Mouse (Mus musculus) neural tube, embryonic 10.5 days (tissue): ENCODE measurements around the gene Rps15.
A peak's percentile ranks its signal among the peaks of the same experiment; 100 is the strongest.
"Not testable (repeated sequence)": the region's sequence is repeated elsewhere in the genome, so short reads cannot be mapped to it uniquely, and the experiment has no call there.

Source experiments
- DNase-seq: peaks from one replicate; pipeline ENCODE4 v3.0.0-alpha.2; 2017; ENCODE audit warnings: low spot score; ENCODE audit errors: extremely low spot score

Rps15 gene

DNA sequence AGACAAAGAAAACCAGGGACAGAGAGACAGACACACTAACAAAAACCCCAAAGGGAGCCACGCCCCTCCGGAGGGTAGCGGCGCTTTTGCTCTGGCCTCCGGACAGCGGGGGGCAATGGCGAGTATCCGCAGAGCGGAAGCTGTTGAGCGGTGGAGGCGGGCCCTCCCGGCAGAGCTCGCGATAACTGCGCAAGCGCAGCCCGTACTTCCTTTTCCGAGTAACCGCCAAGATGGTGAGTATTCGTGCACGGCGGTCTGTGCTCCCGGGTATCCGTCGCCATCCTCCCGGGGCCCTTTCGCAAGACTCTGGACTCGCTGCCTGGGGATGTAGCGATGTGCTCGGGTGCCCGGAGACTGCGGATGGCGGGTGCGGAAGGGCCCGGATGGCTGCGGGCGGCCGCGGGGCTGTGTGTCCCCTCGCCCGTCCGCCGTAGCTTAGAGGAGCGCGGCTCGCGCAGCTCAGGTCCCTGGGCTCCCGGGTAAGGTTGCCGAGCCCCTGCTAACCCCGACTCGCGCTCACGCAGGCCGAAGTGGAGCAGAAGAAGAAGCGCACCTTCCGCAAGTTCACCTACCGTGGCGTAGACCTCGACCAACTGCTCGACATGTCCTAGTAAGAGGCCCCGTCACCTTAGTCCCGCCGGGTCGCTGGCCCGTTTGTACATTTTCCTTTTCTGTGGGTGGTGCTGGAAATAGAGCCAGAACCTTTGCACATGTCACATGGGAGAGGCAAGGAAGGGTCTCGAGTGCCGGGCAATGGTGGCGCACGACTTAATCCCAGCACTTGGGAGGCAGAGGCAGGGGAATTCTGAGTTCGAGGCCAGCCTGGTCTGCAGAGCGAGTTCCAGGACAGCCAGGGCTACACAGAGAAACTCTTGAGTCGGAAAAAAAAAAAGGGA lies at the start of gene Rps15:
TSS of gene Rps15 (plus strand) at position 203 of the 896 bp plus-strand sequence.
- peak; percentile 96 for DNase-seq

DNA sequence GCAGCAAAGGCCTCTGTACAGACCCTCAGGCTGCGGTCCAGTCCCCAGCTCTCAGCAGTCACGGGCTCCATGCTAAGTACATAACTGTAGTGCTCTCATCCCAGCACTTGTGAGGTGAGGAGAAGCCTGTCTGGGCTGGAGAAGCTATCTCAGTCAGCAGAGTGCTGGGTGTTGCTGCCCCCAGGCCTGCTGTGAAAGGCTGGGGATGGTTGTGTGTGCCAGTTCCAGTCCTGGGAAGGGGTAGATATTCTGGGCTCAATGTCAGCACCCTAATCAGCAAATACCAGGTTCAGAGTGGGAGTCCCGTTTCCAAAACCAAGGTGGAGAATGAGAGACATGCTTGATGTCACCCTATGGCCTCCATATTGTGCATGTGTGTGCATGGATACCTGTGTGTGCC lies 49.6 kb upstream of the Rps15 start:
- DNase-seq: no peak

DNA sequence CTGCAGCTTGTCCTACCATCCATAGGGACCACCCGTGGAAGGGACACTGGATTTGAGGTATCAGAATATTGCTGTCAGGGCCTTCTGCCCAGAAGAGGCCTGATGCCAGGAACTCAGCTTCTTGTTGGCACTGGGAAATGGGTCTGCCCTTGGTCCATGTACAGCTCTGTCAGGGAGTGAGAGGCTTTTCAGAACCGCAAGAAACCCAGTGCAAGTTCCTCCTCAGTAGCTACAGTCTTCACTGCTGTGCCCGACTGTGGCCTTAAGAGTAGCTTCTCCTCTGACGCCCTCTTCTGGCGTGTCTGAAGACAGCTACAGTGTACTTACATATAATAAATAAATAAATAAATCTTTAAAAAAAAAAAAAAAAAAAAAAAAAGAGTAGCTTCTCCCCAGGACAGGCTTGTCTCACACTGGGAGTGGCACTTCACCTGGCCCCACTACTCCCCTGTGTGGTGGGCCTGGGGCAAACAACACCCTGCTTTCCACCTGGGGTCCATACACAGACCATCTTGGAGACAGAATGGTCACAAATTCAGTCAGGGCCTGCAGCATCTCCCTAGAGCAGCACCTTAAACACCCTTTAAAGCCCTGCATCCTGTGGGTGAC lies 47.4 kb upstream of the Rps15 start:
- no peak for DNase-seq

DNA sequence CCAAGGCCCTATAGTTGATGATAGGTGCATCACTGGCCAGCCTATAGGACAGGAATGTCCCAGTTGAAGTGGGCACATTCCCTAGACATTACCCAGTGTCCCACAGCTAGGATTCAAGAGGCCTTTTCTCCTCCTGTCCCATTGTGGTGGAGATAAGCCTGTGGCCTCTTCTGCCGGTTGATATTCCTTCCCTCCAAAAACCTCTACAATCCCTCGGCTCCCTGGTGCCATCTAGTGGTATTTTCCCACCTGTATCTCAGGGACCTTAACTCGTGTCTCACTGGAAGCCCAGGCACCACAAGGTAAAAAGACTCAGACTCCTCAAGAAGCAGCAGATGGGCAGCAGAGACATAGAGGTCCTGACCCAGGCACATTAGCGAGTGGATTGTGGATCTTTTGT lies 46.7 kb upstream of the Rps15 start:
- DNase-seq: peak; percentile 82

DNA sequence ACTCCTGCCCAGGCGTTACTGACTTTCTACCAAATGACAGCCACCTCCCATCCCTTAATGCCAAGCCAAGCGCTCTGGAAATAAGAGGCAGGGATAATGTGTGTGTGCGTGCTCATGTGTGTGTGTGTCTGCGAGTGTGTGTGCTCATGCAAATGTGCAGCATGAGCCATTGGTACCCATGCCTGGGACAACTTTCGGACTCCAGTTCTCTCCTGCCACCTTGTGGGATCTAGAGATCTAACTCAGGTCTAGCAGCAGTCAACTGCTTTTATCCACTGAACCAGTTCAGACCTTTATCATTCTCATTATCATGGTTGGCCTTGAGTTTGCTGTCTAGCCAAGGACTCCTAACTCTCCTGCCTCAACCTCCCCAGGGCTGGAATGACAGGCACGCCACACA lies 44.4 kb upstream of the Rps15 start:
- DNase-seq: no peak

DNA sequence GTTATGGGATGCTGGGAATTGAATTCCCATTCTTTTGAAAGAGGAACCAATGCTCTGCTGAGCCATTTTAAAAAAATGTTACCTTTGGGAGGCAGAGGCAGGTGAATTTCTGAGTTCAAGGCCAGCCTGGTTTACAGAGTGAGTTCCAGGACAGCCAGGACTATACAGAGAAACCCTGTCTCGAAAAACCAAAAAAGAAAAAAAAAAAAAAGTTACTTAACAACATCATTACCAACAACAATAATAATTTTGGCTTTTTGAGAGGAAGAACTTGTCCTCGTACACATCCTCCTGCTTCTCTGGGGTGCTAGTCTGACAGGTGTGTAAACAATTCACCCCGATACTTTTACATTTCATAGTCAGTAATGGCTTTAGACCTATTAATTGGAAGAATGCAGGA lies 43.8 kb upstream of the Rps15 start:
- DNase-seq: not testable (repeated sequence)

DNA sequence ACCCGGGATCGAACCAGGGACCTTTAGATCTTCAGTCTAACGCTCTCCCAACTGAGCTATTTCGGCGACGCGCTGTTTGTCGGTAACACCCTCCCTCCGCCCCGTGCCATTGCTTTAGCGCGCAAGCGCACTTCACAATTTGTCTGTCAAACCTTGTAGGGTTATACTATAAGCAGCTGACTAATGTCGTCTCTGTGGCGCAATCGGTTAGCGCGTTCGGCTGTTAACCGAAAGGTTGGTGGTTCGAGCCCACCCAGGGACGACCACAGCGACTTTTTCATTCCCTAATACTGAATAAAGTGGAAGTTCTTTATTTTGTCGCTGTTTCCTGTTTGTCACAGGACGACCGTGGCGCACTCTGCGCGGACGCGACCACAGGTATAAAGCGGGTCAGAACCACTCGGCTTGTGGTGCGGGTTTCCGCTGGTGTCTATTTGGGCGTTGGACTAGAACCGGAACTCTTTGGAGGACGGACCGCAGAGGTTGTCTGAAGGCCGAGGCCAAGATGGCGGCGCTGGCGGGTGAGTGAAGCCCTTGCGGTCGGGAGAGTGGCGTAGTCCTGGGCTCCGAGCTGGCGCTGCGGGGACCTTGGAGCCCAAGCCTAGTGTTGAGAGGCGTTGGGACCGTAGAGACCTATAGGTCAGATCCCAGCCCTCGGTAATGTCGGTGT lies 43.1 kb upstream of the Rps15 start, which contains the start of gene Ndufs7:
TSS of gene Ndufs7 (plus strand) at position 151 of the 670 bp plus-strand sequence.
- DNase-seq: peak; percentile 93

DNA sequence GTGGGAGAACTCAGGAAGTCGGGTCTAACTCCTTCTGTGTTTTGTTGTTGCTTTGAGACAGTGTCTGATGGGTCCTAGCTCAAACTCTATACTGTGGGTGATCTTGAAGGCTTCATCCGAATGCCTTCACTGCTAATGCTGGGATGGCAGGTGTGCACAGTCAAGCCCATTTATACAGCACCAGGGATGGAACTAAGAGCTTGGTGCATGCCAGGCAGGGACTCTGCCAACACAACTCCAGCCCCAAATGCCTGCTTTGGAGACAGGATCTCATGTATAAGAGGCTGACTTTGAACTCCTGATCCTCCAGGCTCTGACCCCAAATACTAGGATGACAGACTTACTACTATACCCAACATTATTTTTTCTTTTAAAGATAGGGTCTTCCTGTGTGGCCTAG lies 42.2 kb upstream of the Rps15 start:
- no peak for DNase-seq

DNA sequence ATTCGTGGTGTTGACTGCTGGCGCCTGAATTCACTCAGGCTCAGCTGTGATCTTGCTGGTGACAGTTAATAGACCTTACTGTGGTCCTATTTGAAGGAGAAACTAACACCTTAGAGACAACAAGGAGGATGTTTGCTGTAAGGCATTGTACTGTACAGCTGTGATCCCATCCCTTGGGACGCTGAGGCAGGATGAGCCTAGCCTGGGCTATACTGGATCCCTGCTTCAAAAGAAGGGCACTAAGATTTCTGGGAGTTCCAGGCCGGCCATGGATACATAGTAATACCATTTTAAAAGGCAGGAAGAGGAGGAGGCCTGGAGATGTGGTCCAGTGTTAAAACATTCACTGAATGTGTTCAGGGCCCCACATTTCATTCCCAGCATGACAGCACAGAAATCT lies 41.7 kb upstream of the Rps15 start:
- no peak for DNase-seq

DNA sequence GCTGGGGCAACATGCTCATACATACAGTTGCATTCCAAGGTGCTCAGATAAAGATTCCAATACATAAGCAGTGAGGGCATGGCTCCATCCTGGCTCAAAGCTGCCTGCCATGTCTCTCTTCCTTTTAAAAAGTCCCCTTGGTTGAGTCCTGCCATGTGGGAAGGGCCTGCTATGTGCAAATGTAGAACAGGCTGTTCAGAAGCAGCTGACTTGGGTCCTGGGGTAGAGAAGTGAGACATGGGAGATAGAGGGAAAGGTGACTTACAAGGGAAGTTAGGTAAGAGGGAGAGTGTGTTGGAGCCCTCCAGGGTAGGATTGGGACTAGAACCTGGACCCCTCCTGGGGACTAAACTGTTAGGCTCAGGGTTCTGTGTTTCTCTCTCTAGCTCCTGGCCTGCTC lies 40.2 kb upstream of the Rps15 start:
- DNase-seq: no peak

DNA sequence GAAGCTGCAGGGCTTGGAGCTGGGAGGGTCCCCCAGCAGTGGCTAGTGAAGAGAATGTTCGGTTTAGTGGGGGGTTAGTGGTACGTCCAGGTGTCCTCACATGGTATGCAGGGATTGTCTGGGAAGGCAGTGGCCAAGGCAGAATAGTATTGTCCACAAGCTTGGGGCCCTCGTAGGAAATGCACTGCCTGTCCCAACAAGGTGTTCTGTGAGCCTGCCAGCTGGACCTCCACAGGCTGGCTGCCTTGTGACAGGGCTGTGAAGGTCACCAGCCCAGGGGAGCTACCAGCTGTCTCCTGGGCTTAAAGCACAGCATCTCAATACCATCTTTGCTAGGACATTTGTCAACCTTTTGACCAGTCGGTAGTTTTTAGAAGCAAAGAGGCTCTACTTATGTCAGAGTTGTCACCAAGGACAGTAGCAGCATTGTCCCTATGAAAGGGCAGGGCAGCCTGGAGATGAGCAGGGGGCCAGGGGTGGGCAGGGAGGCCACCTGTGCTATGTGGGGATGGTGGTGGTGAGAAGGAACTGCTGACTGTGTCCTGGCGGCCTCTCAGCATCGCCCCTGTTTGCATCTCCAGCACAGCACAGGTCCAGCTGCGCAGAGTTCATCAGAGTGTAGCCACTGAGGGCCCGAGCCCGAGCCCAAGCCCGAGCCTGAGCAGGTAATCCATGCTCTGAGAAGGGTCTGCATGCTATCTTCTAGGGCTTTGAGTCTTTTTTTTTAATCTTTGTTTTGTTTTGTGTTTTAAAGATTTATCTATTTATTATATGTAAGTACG lies 39.6 kb upstream of the Rps15 start:
- DNase-seq: no peak

DNA sequence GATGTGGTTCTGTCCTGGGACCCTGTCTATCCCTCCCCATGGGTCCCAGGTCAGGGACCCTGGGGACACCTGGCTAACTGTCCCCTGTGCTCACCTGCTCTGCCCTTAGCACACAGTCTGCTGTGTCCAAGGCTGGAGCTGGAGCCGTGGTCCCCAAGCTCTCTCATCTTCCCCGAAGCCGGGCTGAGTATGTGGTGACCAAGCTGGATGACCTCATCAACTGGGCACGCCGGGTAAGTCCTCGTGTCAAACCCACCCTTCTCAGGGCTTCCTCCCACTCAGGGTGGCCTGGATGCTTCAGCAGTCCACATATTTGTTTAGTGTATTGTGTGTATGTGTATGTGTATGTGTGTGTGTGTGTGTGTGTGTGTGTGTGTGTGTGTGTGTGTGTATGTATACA lies 38.7 kb upstream of the Rps15 start:
- no peak for DNase-seq

DNA sequence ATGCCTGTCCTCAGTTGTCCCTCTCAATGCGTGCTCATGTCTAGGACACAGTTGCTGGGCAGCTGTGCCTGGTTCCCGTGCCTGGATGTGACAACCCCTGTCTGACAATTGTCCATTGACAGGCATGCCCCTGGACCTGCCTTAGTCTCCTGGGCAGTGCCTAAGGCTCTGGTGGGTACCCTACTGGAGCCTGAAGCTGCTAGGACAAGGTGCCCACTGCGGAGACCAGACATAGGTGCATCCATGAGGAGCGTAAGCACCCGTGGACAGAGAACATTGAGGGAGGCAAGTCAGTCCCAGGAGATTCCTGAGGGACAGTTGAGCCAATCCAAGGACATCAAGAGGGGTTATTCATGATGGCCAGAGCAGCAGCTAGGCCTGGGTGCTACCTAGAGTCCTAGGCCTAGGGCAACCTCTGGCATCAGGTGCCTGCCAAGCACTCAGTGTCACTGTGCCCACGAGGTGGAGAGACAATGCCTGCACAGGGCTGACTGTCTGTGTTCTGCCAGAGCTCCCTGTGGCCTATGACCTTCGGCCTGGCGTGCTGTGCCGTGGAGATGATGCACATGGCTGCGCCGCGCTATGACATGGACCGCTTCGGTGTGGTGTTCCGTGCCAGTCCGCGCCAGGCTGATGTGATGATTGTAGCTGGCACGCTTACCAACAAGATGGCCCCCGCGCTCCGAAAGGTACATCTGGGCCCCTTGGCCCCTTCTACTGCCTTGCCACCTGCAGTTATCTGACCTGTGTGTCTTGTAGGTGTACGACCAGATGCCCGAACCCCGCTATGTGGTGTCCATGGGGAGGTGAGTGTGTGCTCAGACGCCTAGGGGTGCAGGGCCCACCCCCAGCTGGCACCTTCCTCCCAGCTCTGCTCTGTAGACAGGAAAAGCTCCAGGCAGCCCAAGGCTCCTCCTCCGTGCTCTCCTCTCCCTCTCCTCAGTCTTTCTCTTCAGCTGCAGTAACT lies 37.6 kb upstream of the Rps15 start:
- DNase-seq: no peak

DNA sequence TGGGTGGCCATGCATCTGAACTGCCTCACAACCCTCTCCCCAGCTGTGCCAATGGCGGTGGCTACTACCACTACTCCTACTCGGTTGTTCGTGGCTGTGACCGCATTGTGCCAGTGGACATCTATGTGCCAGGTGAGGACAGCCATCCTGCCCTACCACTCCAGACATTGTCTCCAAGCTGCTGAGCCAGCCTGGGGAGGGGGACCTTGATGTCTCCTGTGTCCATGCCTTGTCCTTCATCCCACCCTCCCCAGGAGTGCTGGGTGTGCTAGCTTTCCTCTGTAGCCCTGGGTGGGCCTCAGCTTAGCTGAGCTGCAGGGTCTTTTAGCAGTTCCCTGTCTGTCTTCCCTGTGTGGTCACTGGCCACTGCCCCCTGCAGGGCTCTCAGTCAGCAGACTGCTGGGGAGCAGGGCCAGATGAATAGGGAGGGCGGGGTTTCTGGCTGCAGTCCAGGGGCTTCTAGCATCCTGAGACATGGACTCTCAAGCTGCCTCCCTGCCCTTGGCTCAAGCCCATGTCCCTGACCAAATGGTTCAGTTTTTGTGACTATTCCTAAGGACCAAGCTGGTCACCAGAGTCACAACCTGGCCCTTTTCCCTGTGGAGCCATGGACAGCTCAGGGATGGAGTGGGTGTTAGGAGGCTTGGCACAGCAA lies 36.2 kb upstream of the Rps15 start:
- no peak for DNase-seq

DNA sequence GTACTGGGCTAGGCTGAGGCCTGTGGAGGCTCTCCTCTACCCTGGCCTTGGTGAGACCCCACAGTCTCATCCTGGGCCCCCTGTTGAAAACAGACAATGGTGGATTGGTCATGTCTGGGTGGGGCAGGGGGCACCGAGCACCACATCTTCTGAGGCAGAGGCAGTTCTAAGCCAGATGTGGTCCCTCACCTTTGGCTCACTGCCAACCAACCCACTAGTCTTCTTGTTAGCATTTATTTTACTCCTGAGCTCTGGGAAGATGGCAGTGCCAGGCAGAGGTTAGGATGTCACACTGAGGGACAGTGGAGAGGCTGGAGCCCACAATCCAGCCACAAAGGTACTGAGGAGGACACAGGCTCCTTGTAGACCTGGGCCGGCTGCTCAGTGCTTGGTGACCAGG lies 34.3 kb upstream of the Rps15 start:
- DNase-seq: no peak

DNA sequence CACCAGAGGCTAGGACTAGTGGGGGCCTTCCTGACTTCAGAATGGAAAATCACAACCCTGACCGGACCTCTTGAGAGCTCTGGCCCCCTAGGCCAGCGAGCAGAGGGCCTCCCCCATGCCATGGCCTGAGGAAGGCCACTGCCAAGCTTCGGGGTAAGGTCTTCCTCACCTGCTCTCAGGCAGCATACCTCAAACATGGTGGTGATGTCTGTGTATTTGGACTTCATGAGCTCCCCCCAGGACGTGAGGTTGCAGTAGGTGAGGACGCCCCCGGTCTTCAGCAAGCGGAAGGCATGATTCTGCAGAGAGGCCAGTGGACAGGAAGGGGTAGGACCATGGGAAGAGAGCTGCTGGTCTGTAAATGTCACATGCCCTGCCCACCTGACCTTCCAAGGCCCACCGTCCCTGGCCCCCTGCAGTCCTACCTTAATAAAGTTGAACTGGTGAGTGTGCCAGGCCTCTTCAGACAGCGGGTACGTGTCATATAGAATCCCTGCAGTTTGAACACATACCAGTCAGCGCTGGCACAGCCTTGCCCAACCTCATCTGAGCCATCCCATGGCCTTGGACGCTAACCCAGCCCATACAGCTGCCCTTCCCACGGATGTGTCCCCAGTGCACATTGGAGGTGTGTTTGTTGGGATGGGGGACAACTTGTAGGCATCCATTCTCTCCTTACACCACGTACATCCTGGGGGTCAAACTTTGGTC lies 33.3 kb upstream of the Rps15 start:
- DNase-seq: no peak

DNA sequence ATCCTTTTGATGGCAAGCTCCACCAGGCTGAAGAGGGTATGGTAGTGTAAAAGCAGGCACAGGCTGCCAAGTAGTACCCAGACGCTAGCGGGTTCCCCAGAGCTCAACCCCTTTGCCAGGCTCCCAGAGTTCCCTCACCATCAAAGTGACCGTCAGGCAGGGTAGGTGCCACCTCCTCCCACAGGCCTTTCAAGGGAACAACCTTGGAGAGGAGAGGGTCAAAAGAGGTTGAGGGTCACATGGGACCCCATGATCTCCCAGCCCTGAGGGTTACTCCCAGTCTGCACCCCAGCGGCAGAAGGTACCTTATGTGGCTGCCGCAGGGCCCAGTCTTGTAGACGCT lies 32.8 kb upstream of the Rps15 start:
- DNase-seq: no peak

DNA sequence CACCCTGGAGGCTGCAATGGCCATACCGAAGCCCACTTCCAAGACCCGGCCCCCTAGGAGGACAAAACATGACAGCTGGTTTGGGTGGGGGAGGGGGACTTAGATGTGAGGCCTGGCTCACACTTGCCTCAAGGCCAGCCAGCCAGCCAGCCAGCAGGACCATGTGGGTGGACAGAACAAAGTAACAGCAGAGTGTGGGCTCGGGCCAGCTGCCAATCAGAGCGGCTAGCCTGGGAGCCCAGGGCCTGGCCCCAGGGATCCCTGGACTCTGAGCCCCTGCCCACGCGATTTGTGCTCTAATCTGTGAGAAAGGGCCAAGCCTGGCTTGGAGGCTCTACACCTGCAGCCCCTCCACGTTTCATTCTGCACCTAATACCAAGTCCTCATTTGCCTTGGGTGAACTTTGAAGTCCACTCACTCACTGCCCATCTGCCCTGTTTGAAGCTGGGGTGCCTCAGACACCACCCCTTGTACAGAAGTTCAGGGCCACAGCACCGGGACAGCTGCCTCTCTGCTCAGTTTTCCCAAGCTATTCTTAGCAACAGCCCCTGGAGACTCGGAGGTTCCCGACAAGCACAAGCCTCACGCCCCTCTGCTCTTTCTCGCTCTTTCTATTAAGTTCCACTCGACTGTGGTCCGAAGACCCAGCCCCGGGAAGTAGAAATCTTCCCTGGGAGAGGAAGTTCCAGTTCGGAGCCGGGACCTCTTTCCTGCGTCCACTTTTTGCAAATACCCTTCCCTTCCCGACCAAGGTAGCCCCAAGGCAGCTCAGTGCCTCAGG lies 32.2 kb upstream of the Rps15 start:
- peak; percentile 58 for DNase-seq
